Mouse (Mus musculus) myocyte (in vitro differentiated cells): ENCODE results near the gene Gm21060. TPM values are rescaled to one million over a fixed set of nuclear protein-coding genes. Genes with fewer than 3 reads are reported as not detected.
"Not testable (repeated sequence)": the region's sequence is repeated elsewhere in the genome, so short reads cannot be mapped to it uniquely, and the experiment has no call there.

Experiments
- H3K27me3 ChIP-seq: one replicate; pipeline ENCODE4 v1.6.1; 2011; ENCODE audit not compliant: control insufficient read depth, insufficient read depth, insufficient read length
- H3K36me3 ChIP-seq: one replicate; pipeline ENCODE4 v1.6.1; 2011; ENCODE audit not compliant: control insufficient read depth, insufficient read depth
- H3K4me2 ChIP-seq: one replicate; pipeline ENCODE4 v1.6.1; 2011; ENCODE audit warnings: low read depth, control low read depth
- H3K4me3 ChIP-seq: one replicate; pipeline ENCODE4 v1.5.1; 2011; ENCODE audit warnings: mild to moderate bottlenecking, control low read depth, moderate library complexity
- H3K79me2 ChIP-seq: one replicate; pipeline ENCODE4 v1.6.1; 2011; ENCODE audit not compliant: control insufficient read depth, insufficient read depth
- H3ac ChIP-seq: one replicate; pipeline ENCODE4 v1.6.1; 2011; ENCODE audit not compliant: control insufficient read depth, insufficient read length
- CEBPB ChIP-seq: IDR thresholded peaks from 2 replicates; pipeline ENCODE4 v1.6.1; 2011; ENCODE audit warnings: mild to moderate bottlenecking, moderate library complexity; ENCODE audit not compliant: poor library complexity, insufficient read depth, severe bottlenecking
- E2F4 ChIP-seq: IDR thresholded peaks from one replicate; pipeline ENCODE4 v1.6.1; 2011; ENCODE audit warnings: mild to moderate bottlenecking, control low read depth, moderate library complexity; ENCODE audit not compliant: insufficient read depth
- MAX ChIP-seq: IDR thresholded peaks from one replicate; pipeline ENCODE4 v1.6.1; 2011; ENCODE audit warnings: low read depth, mild to moderate bottlenecking, control low read depth
- POLR2A ChIP-seq: IDR thresholded peaks from one replicate; pipeline ENCODE4 v1.6.1; 2011; ENCODE audit warnings: low read depth, mild to moderate bottlenecking, control low read depth, moderate library complexity; ENCODE audit not compliant: insufficient read length
- REST ChIP-seq: IDR thresholded peaks from one replicate; pipeline ENCODE4 v1.6.1; 2011; ENCODE audit warnings: mild to moderate bottlenecking, control low read depth, moderate library complexity; ENCODE audit not compliant: insufficient read depth, insufficient read length
- TCF3 ChIP-seq: IDR thresholded peaks from one replicate; pipeline ENCODE4 v1.6.1; 2011; ENCODE audit warnings: low read depth, control low read depth; ENCODE audit not compliant: insufficient read length
- USF1 ChIP-seq: IDR thresholded peaks from one replicate; pipeline ENCODE4 v1.6.1; 2011; ENCODE audit warnings: low read depth, mild to moderate bottlenecking, control low read depth, moderate library complexity
- polyA plus RNA-seq: library from polyadenylated mRNA; unstranded; fragments of >200 nt; fragmentation: generic; extraction: Trizol; gene quantifications from one replicate; pipeline ENCODE4 v1.2.1, GENCODE M21; 2012; ENCODE audit warnings: missing spikeins

Gene Gm21060
- polyA plus RNA-seq, 1 experiment = not detected

GRCm38 (mm10) chr19:61256166-61256887 lies 40.5 kb downstream of the Gm21060 start:
- Histone ChIP-seq H3K4me2 (no peak overlapping the region), H3K27me3 (no peaks in the 10 kb centered on the region), H3ac (no peak overlapping the region), H3K36me3 (no peaks in the 10 kb centered on the region), H3K79me2 (no peaks in the 10 kb centered on the region), H3K4me3 (no peak overlapping the region)
- TF ChIP-seq POLR2A = no peak
- TF ChIP-seq TCF3 = no peak
- no peak for TF ChIP-seq CEBPB
- no peak for TF ChIP-seq REST
- no peak for TF ChIP-seq USF1
- no peak for TF ChIP-seq MAX
- no peak for TF ChIP-seq E2F4

GRCm38 (mm10) chr19:61247334-61247733 lies 49.5 kb downstream of the Gm21060 start:
- H3K4me3 ChIP-seq, H3K79me2 ChIP-seq, H3ac ChIP-seq, H3K36me3 ChIP-seq, H3K27me3 ChIP-seq, H3K4me2 ChIP-seq: not testable (repeated sequence)

Other genes with a start within 250 kb of the Gm21060 start
- gene Zfp950, start 156.2 kb downstream of the Gm21060 start, polyA plus RNA-seq = 4.1 TPM
- gene Gm7102, start 120.8 kb downstream of the Gm21060 start, polyA plus RNA-seq = not detected
- not detected for gene Gm6020, start 113.2 kb downstream of the Gm21060 start, polyA plus RNA-seq
- gene Csf2ra, start 68.6 kb downstream of the Gm21060 start, polyA plus RNA-seq = 0.58 TPM